In the genomic region with DNA sequence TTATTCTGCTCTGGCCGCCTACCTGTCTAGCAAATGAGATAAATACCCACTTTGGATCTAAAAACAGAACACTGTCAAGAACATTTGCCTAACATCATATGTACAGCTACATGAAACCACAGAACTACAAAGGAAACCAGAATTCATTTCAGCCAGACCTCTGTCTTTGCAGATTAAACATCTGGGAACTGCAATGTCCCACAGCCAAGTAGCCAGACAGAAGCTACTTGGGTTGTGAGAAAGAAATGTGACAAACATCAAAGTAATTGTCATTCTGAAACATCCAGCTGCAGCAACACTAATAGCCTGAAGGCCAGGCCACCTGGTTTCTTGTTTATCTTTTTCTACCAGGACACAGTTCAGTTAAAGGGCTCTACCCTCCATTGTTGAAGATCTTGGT, we compare ENCODE assay signal across 25 mouse cellular contexts.
"Had no signal": no experiment of that assay in that cellular context is flagged by ENCODE, and none has a peak within 500 bp of the region (broad histone marks: within the 10 kb centered on the region; RNA-seq: fewer than 3 reads in every experiment).

No protein-coding gene starts in this region.

- DNase-seq: gastrocnemius, postnatal 14 days; gastrocnemius, postnatal 36 days; heart, adult 11 months; heart, adult 2 months; heart, postnatal 14 days; heart, postnatal 36 days; kidney, adult 11 months; kidney, adult 8-10 months; kidney, postnatal 14 days; kidney, postnatal 36 days; layer of hippocampus, adult 9-11 months; layer of hippocampus, postnatal 36 days; left cerebral cortex, postnatal 4 days had no signal

- H3K4me3 ChIP-seq: heart, adult 2 months; heart, embryonic 13.5 days; heart, embryonic 15.5 days; hindbrain, embryonic 13.5 days; hindbrain, embryonic 15.5 days; limb, embryonic 13.5 days; limb, embryonic 15.5 days; liver, embryonic 12.5 days had no signal

- ATAC-seq: hindbrain, postnatal 0 days; intestine, embryonic 16.5 days; liver, embryonic 12.5 days had no signal

- H3K27ac ChIP-seq: heart, adult 2 months; heart, embryonic 13.5 days; heart, embryonic 15.5 days; hindbrain, embryonic 13.5 days; hindbrain, embryonic 15.5 days; hindbrain, postnatal 0 days; kidney, postnatal 0 days; limb, embryonic 13.5 days; limb, embryonic 15.5 days; liver, embryonic 12.5 days; liver, embryonic 14.5 days had no signal

- H3K4me2 ChIP-seq: heart, embryonic 11.5 days; heart, embryonic 13.5 days; heart, embryonic 15.5 days; hindbrain, embryonic 13.5 days; hindbrain, embryonic 15.5 days; limb, embryonic 13.5 days; limb, embryonic 15.5 days; liver, embryonic 12.5 days had no signal

- H3K9ac ChIP-seq: heart, embryonic 13.5 days; heart, embryonic 15.5 days; hindbrain, embryonic 13.5 days; hindbrain, embryonic 15.5 days; limb, embryonic 13.5 days; limb, embryonic 15.5 days; liver, embryonic 12.5 days; liver, embryonic 14.5 days had no signal

- H3K36me3 ChIP-seq: heart, embryonic 13.5 days; heart, embryonic 15.5 days; limb, embryonic 13.5 days; limb, embryonic 15.5 days; liver, embryonic 12.5 days had no signal

- H3K9me3 ChIP-seq: heart, embryonic 13.5 days; heart, embryonic 15.5 days; hindbrain, embryonic 13.5 days; hindbrain, embryonic 15.5 days; limb, embryonic 13.5 days; limb, embryonic 15.5 days had no signal

- H3K4me1 ChIP-seq: heart, embryonic 13.5 days; heart, embryonic 15.5 days; hindbrain, embryonic 13.5 days; hindbrain, embryonic 15.5 days; limb, embryonic 13.5 days; limb, embryonic 15.5 days; liver, embryonic 12.5 days had no signal

- H3K27me3 ChIP-seq: heart, embryonic 13.5 days; heart, embryonic 15.5 days; hindbrain, embryonic 13.5 days; hindbrain, embryonic 15.5 days; limb, embryonic 13.5 days; limb, embryonic 15.5 days; liver, embryonic 12.5 days had no signal
